Mouse (Mus musculus): Measurements from ENCODE around the gene Cdk4. TPM values are rescaled to one million over a fixed set of nuclear protein-coding genes. Genes with fewer than 3 reads are reported as not detected.
A peak's percentile ranks its signal among the peaks of the same experiment; 100 is the strongest.
"Not testable (repeated sequence)": the region's sequence is repeated elsewhere in the genome, so short reads cannot be mapped to it uniquely, and the experiment has no call there.

Gene Cdk4
- polyA plus RNA-seq, 1 experiment from 2014 or later: 1,231 TPM

- peak within 1 kb of the TSS; percentile 90 for H3K4me3 ChIP-seq (replicated peaks; ENCODE audit: low read depth, low read length)
- DNase-seq (peak; percentile 96), ATAC-seq (ENCODE audit: low FRiP score, low TSS enrichment) (peak; percentile 49)
- H3K9me3 ChIP-seq (ENCODE audit: control insufficient read depth, low read length): no peaks in the 10 kb centered on the region
- no peaks in the 10 kb centered on the region for H3K27me3 ChIP-seq (ENCODE audit: control insufficient read depth, insufficient read depth, low read length)
- peaks cover 35% of the 10 kb centered on the region; the same call in 1 of the 2 replicates for H3K4me1 ChIP-seq (ENCODE audit: control insufficient read depth, insufficient read depth, low read length)
- H3K36me3 ChIP-seq (ENCODE audit: control insufficient read depth, insufficient read depth, low read length): peaks cover 34% of the 10 kb centered on the region
- H3K4me2 ChIP-seq (ENCODE audit: low read length): peak within 1 kb of the TSS; percentile 75
- H3K27ac ChIP-seq (replicated peaks; ENCODE audit: low read depth, low read length): peak within 1 kb of the TSS; percentile 97
- peak within 1 kb of the TSS; percentile 98 for H3K9ac ChIP-seq (replicated peaks; ENCODE audit: low read length)
- under 1% methylated on average over 65 of the region's 72 CpGs for WGBS
Measured at GRCm38 (mm10) chr10:127059968-127060916, 3.1 kb upstream of the Cdk4 start, which contains the start of gene March9. Gene March9, minus strand, starts transcription at chr10:127060184.

GRCm38 (mm10) chr10:127061085-127061484 lies 2.2 kb upstream of the Cdk4 start:
- Histone ChIP-seq H3K27me3 (ENCODE audit: control insufficient read depth, insufficient read depth, low read length) (no peaks in the 10 kb centered on the region), H3K9ac (replicated peaks; ENCODE audit: low read length) (peak overlapping the region; percentile 98; the same call in 1 of the 2 replicates), H3K36me3 (ENCODE audit: control insufficient read depth, insufficient read depth, low read length) (peaks cover 34% of the 10 kb centered on the region), H3K4me3 (replicated peaks; ENCODE audit: low read depth, low read length) (peak overlapping the region; percentile 90), H3K4me2 (ENCODE audit: low read length) (peak overlapping the region; percentile 75), H3K27ac (replicated peaks; ENCODE audit: low read depth, low read length) (peak overlapping the region; percentile 97), H3K9me3 (ENCODE audit: control insufficient read depth, low read length) (no peaks in the 10 kb centered on the region), H3K4me1 (ENCODE audit: control insufficient read depth, insufficient read depth, low read length) (peaks cover 31% of the 10 kb centered on the region; the same call in 1 of the 2 replicates)
- no peak for ATAC-seq (ENCODE audit: low FRiP score, low TSS enrichment)
- peak; percentile 49 for DNase-seq
- WGBS: 15% methylated on average over 5 of the region's 5 CpGs

DNA sequence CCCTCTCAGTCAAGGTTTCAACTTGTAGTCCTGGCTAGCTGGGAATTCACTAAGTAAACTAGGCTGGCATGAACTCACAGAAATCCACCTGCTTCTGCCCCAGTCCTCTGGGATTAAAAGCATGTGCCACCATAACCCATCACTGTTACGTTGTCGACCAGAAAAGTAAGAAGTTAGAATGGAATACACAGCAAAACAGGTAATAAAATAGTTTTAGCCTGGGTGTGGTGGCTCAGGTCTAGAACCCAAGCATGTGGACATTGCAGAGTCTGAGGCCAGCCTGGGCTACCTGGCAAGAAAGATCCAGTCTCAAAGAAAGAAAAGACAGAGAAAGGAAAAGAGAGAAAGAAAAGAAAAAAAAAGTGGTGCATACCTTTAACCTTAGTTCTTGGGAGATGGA lies 1.8 kb upstream of the Cdk4 start:
- Histone ChIP-seq H3K4me3 (replicated peaks; ENCODE audit: low read depth, low read length) (peak overlapping the region; percentile 90; the same call in 1 of the 2 replicates), H3K9me3 (ENCODE audit: control insufficient read depth, low read length) (no peaks in the 10 kb centered on the region), H3K4me1 (ENCODE audit: control insufficient read depth, insufficient read depth, low read length) (peaks cover 31% of the 10 kb centered on the region; the same call in 1 of the 2 replicates), H3K27me3 (ENCODE audit: control insufficient read depth, insufficient read depth, low read length) (no peaks in the 10 kb centered on the region), H3K27ac (replicated peaks; ENCODE audit: low read depth, low read length) (peak overlapping the region; percentile 97), H3K9ac (replicated peaks; ENCODE audit: low read length) (peak overlapping the region; percentile 98; the same call in 1 of the 2 replicates), H3K4me2 (ENCODE audit: low read length) (peak overlapping the region; percentile 75), H3K36me3 (ENCODE audit: control insufficient read depth, insufficient read depth, low read length) (peaks cover 34% of the 10 kb centered on the region)
- 69% methylated on average over 2 of the region's 2 CpGs for WGBS
- ATAC-seq (ENCODE audit: low FRiP score, low TSS enrichment): no peak
- DNase-seq: no peak

- H3K4me3 ChIP-seq (replicated peaks; ENCODE audit: low read depth, low read length); H3K4me2 ChIP-seq (ENCODE audit: low read length); H3K27ac ChIP-seq (replicated peaks; ENCODE audit: low read depth, low read length); ATAC-seq (ENCODE audit: low FRiP score, low TSS enrichment); H3K9ac ChIP-seq (replicated peaks; ENCODE audit: low read length); H3K9me3 ChIP-seq (ENCODE audit: control insufficient read depth, low read length); H3K27me3 ChIP-seq (ENCODE audit: control insufficient read depth, insufficient read depth, low read length); DNase-seq: not testable (repeated sequence)
- peaks cover 34% of the 10 kb centered on the region for H3K36me3 ChIP-seq (ENCODE audit: control insufficient read depth, insufficient read depth, low read length)
- WGBS: 92% methylated on average over 4 of the region's 4 CpGs
- peaks cover 31% of the 10 kb centered on the region; the same call in 1 of the 2 replicates for H3K4me1 ChIP-seq (ENCODE audit: control insufficient read depth, insufficient read depth, low read length)
Measured at GRCm38 (mm10) chr10:127062101-127062500, 1.2 kb upstream of the Cdk4 start.

DNA sequence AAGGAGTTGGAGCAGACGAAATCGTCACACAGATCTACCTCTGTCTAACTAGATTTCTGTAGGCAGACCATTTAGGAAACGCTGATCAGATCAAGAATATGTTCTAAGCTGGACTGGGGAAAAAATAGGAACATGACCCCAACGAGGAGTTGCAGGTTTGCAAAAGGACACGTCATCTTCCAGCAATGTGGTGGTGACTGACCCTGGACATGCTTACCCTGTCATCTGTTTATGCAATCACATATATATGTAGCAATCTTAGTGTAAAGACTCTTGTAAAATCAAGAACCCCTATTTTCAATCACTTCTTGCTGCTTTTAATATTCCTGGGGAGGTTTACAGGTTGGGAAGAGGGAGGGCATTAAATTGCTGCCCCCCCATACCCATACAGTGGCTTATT lies 831 bp upstream of the Cdk4 start:
- no peak overlapping the region; the same call in 1 of the 2 replicates for H3K4me3 ChIP-seq (replicated peaks; ENCODE audit: low read depth, low read length)
- H3K36me3 ChIP-seq (ENCODE audit: control insufficient read depth, insufficient read depth, low read length): peaks cover 34% of the 10 kb centered on the region
- ATAC-seq (ENCODE audit: low FRiP score, low TSS enrichment) (no peak), DNase-seq (no peak)
- no peaks in the 10 kb centered on the region for H3K27me3 ChIP-seq (ENCODE audit: control insufficient read depth, insufficient read depth, low read length)
- 81% methylated on average over 5 of the region's 5 CpGs for WGBS
- H3K9ac ChIP-seq (replicated peaks; ENCODE audit: low read length): no peak overlapping the region
- no peaks in the 10 kb centered on the region for H3K9me3 ChIP-seq (ENCODE audit: control insufficient read depth, low read length)
- peaks cover 31% of the 10 kb centered on the region; the same call in 1 of the 2 replicates for H3K4me1 ChIP-seq (ENCODE audit: control insufficient read depth, insufficient read depth, low read length)
- peak overlapping the region; percentile 82 for H3K4me2 ChIP-seq (ENCODE audit: low read length)
- H3K27ac ChIP-seq (replicated peaks; ENCODE audit: low read depth, low read length): peak overlapping the region; percentile 75

DNA sequence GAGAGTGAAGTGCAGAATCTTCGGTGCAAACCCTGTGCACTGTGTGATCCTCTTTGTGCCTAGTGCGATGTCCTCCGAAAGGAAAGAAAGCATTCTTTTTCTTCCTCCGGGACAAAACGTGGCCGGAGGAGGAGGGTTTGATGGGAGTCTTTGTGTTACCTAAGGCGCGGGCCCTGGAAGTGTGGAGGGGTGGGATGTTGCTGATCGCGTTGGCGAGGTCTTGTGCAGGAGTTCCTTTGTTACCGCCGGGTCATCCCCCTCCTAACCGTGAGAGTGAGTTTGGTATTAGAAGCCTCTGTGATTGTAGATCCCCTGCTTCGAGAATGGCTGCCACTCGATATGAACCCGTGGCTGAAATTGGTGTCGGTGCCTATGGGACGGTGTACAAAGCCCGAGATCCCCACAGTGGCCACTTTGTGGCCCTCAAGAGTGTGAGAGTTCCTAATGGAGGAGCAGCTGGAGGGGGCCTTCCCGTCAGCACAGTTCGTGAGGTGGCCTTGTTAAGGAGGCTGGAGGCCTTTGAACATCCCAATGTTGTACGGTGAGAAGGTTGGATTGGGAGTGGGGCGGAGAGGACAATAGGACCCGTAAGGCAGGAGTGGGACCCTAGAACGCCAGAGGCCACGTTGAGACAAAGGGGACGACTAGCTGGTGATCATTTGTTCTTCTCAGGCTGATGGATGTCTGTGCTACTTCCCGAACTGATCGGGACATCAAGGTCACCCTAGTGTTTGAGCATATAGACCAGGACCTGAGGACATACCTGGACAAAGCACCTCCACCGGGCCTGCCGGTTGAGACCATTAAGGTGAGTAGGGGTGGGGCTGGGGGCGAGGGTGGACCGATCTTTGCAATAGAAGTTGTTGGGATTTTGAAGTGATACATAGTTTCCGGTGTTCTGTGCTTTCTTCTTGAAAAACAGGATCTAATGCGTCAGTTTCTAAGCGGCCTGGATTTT lies 858 bp downstream of the Cdk4 start:
- Histone ChIP-seq H3K9me3 (ENCODE audit: control insufficient read depth, low read length) (no peaks in the 10 kb centered on the region), H3K9ac (replicated peaks; ENCODE audit: low read length) (peak overlapping the region; percentile 95), H3K4me3 (replicated peaks; ENCODE audit: low read depth, low read length) (peak overlapping the region; percentile 78), H3K27ac (replicated peaks; ENCODE audit: low read depth, low read length) (peak overlapping the region; percentile 93), H3K4me1 (ENCODE audit: control insufficient read depth, insufficient read depth, low read length) (peaks cover 27% of the 10 kb centered on the region; the same call in 1 of the 2 replicates), H3K36me3 (ENCODE audit: control insufficient read depth, insufficient read depth, low read length) (peaks cover 38% of the 10 kb centered on the region), H3K4me2 (ENCODE audit: low read length) (peak overlapping the region; percentile 82), H3K27me3 (ENCODE audit: control insufficient read depth, insufficient read depth, low read length) (no peaks in the 10 kb centered on the region)
- peak; percentile 5; the same call in 1 of the 2 replicates for ATAC-seq (ENCODE audit: low FRiP score, low TSS enrichment)
- peak; percentile 60 for DNase-seq
- 13% methylated on average over 37 of the region's 37 CpGs for WGBS

- H3K27ac ChIP-seq (replicated peaks; ENCODE audit: low read depth, low read length): no peak overlapping the region
- peaks cover 29% of the 10 kb centered on the region for H3K4me1 ChIP-seq (ENCODE audit: control insufficient read depth, insufficient read depth, low read length)
Measured at GRCm38 (mm10) chr10:127065981-127066380, 2.6 kb downstream of the Cdk4 start.

DNA sequence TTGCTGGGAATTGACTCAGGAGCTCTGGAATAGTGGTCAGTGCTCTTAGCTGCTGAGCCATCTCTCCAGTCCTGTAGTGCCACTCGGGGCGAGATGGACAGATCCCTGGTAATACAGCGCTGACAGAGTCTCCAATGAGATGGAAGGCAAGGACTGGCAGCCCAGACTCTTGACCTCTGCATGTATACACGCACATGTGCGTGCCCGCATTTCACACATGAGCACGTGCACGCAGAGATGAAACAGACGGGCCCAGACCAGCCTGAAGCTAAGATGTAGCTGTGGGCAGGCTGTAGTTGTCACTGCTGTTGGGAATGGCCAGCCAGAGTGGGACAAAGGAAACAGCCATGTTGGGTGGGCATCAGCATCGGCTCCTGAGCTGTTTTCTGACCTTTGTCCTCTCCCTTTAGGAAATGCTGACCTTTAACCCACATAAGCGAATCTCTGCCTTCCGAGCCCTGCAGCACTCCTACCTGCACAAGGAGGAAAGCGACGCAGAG lies 3.2 kb downstream of the Cdk4 start:
- no peaks in the 10 kb centered on the region for H3K27me3 ChIP-seq (ENCODE audit: control insufficient read depth, insufficient read depth, low read length)
- DNase-seq: no peak
- peaks cover 31% of the 10 kb centered on the region for H3K4me1 ChIP-seq (ENCODE audit: control insufficient read depth, insufficient read depth, low read length)
- ATAC-seq (ENCODE audit: low FRiP score, low TSS enrichment): no peak
- no peak overlapping the region for H3K27ac ChIP-seq (replicated peaks; ENCODE audit: low read depth, low read length)
- H3K9me3 ChIP-seq (ENCODE audit: control insufficient read depth, low read length): no peaks in the 10 kb centered on the region
- 90% methylated on average over 14 of the region's 14 CpGs for WGBS
- peak overlapping the region; percentile 9; the same call in 1 of the 2 replicates for H3K4me3 ChIP-seq (replicated peaks; ENCODE audit: low read depth, low read length)
- no peak overlapping the region for H3K4me2 ChIP-seq (ENCODE audit: low read length)
- H3K36me3 ChIP-seq (ENCODE audit: control insufficient read depth, insufficient read depth, low read length): peaks cover 38% of the 10 kb centered on the region
- H3K9ac ChIP-seq (replicated peaks; ENCODE audit: low read length): no peak overlapping the region

More at GRCm38 (mm10) chr10:127065981-127066380, 2.6 kb downstream of the Cdk4 start:
- Histone ChIP-seq H3K4me3 (replicated peaks; ENCODE audit: low read depth, low read length) (no peak overlapping the region), H3K9me3 (ENCODE audit: control insufficient read depth, low read length) (no peaks in the 10 kb centered on the region), H3K36me3 (ENCODE audit: control insufficient read depth, insufficient read depth, low read length) (peaks cover 38% of the 10 kb centered on the region), H3K4me2 (ENCODE audit: low read length) (no peak overlapping the region), H3K9ac (replicated peaks; ENCODE audit: low read length) (no peak overlapping the region), H3K27me3 (ENCODE audit: control insufficient read depth, insufficient read depth, low read length) (no peaks in the 10 kb centered on the region)
- DNase-seq (no peak), ATAC-seq (ENCODE audit: low FRiP score, low TSS enrichment) (no peak)
- WGBS: 88% methylated on average over 9 of the region's 9 CpGs
